Mouse (Mus musculus) heart, postnatal 0 days (tissue): ENCODE results near the gene Plod1. TPM values are rescaled to one million over a fixed set of nuclear protein-coding genes. Genes with fewer than 3 reads are reported as not detected.

Experiments used
- ATAC-seq: fragments of 200-750 bp; cut with Nextera tagmentation; 2 replicates; pipeline ENCODE4 v1.8.0; 2017; ENCODE audit warnings: low read depth, moderate number of reproducible peaks, moderate library complexity; ENCODE audit not compliant: insufficient read depth
- DNase-seq: peaks from one replicate; pipeline ENCODE4 v3.0.0-alpha.2; 2016; ENCODE audit warnings: low spot score
- H3K27ac ChIP-seq: fragments of 300-500 bp; sonication (generic); 2 replicates; pipeline ENCODE4 v1.5.1; 2014; ENCODE audit warnings: low read depth, mild to moderate bottlenecking
- H3K27me3 ChIP-seq: fragments of 300-500 bp; sonication (generic); 2 replicates; pipeline ENCODE4 v1.6.1; 2014; ENCODE audit warnings: low read length, mixed read lengths; ENCODE audit not compliant: control insufficient read depth, insufficient read depth
- H3K36me3 ChIP-seq: fragments of 300-500 bp; sonication (generic); replicated peaks from 2 replicates; pipeline ENCODE4 v1.6.1; 2014; ENCODE audit warnings: low read length, mixed read lengths; ENCODE audit not compliant: control insufficient read depth, insufficient read depth
- H3K4me1 ChIP-seq: fragments of 300-500 bp; sonication (generic); 2 replicates; pipeline ENCODE4 v1.6.1; 2014; ENCODE audit warnings: antibody characterized with exemption; ENCODE audit not compliant: control insufficient read depth, insufficient read depth
- H3K4me2 ChIP-seq: fragments of 300-500 bp; sonication (generic); 2 replicates; pipeline ENCODE4 v1.6.1; 2014; ENCODE audit warnings: low read depth, mild to moderate bottlenecking, low read length, moderate library complexity
- H3K4me3 ChIP-seq: fragments of 300-500 bp; sonication (generic); 2 replicates; pipeline ENCODE4 v1.5.1; 2014; ENCODE audit warnings: low read depth, low read length
- H3K9ac ChIP-seq: fragments of 300-500 bp; sonication (generic); replicated peaks from 2 replicates; pipeline ENCODE4 v1.6.1; 2014; ENCODE audit warnings: low read depth, low read length, mixed read lengths
- H3K9me3 ChIP-seq: fragments of 300-500 bp; sonication (generic); replicated peaks from 2 replicates; pipeline ENCODE4 v1.6.1; 2016; ENCODE audit warnings: low read length; ENCODE audit not compliant: control insufficient read depth
- CTCF ChIP-seq: IDR thresholded peaks from 2 replicates; pipeline ENCODE4 v1.5.1; 2016; ENCODE audit warnings: antibody characterized with exemption, control low read depth, low read depth
- EP300 ChIP-seq: IDR thresholded peaks from 2 replicates; pipeline ENCODE4 v1.6.1; 2016; ENCODE audit warnings: antibody characterized with exemption, low read depth
- WGBS: fragments of 180-500 bp; shearing (Covaris S2); extraction: QIAGEN DNeasy Blood & Tissue Kit; methylation state at CpG from one replicate; pipeline ENCODE4 v1.1.7; 2014; 5-methylcytosine and 5-hydroxymethylcytosine counted together
- polyA plus RNA-seq: library from polyadenylated mRNA; unstranded; fragments of >200 nt; fragmentation: Nextera tagmentation; extraction: Ambion mirVana; gene quantifications from 2 replicates; pipeline ENCODE4 v1.2.1, GENCODE M21; 2015
- total RNA-seq: library from RNA; depleted of rRNA; stranded (reverse); fragments of >200 nt; gene quantifications from 2 replicates; pipeline ENCODE4 v1.2.3, GENCODE M21; 2014; ENCODE audit warnings: low replicate concordance; rRNA removed

Plod1 gene
- total RNA-seq (84.0 and 107 TPM in 2 replicates), polyA plus RNA-seq (48.9 and 55.6 TPM in 2 replicates)

- Histone ChIP-seq H3K4me2 (peak within 1 kb of the TSS; percentile 94), H3K27me3 (no peaks in the 10 kb centered on the region), H3K9me3 (no peaks in the 10 kb centered on the region), H3K27ac (peak within 1 kb of the TSS; percentile 76), H3K9ac (peak within 1 kb of the TSS; percentile 88), H3K4me3 (peak within 1 kb of the TSS; percentile 87), H3K36me3 (peaks cover 9% of the 10 kb centered on the region), H3K4me1 (peaks cover 68% of the 10 kb centered on the region)
- peak; percentile 86 for DNase-seq
- under 1% methylated on average over 50 of the region's 51 CpGs for WGBS
- ATAC-seq: peak; percentile 75
- no peak for TF ChIP-seq EP300
- TF ChIP-seq CTCF: no peak
These were observed at the start of gene Plod1 for GRCm38 (mm10) chr4:147936331-147936954. Gene Plod1, minus strand, starts transcription at chr4:147936767.

GRCm38 (mm10) chr4:147985205-147986132 is 48.9 kb upstream of the Plod1 start, which contains the start of gene Nppb:
Gene Nppb, plus strand, starts transcription at chr4:147985788.
- Histone ChIP-seq H3K4me3 (peak within 1 kb of the TSS; percentile 61), H3K4me2 (peak within 1 kb of the TSS; percentile 64), H3K36me3 (no peaks in the 10 kb centered on the region), H3K9me3 (no peaks in the 10 kb centered on the region), H3K27me3 (no peaks in the 10 kb centered on the region), H3K4me1 (no peaks in the 10 kb centered on the region), H3K9ac (peak within 1 kb of the TSS; percentile 76), H3K27ac (peak within 1 kb of the TSS; percentile 94)
- ATAC-seq (peak; percentile 91), DNase-seq (peak; percentile 91)
- TF ChIP-seq CTCF (no peak), EP300 (peak; percentile 76)
- 7% methylated on average over 20 of the region's 20 CpGs for WGBS

GRCm38 (mm10) chr4:147979441-147979860 is 42.9 kb upstream of the Plod1 start:
- 0 out of 2 replicates have a peak, but pooled peaks cover 3% of the 10 kb centered on the region for H3K9me3 ChIP-seq
- H3K27ac ChIP-seq: peak overlapping the region; percentile 83
- ATAC-seq (peak; percentile 94), DNase-seq (peak; percentile 89)
- WGBS: 28% methylated on average over 7 of the region's 7 CpGs
- H3K4me2 ChIP-seq: no peak overlapping the region
- H3K4me3 ChIP-seq: no peak overlapping the region
- H3K36me3 ChIP-seq: no peaks in the 10 kb centered on the region
- TF ChIP-seq EP300: peak; percentile 98
- no peak for TF ChIP-seq CTCF
- H3K27me3 ChIP-seq: no peaks in the 10 kb centered on the region
- no peak overlapping the region for H3K9ac ChIP-seq
- H3K4me1 ChIP-seq: peaks cover 7% of the 10 kb centered on the region

DNA sequence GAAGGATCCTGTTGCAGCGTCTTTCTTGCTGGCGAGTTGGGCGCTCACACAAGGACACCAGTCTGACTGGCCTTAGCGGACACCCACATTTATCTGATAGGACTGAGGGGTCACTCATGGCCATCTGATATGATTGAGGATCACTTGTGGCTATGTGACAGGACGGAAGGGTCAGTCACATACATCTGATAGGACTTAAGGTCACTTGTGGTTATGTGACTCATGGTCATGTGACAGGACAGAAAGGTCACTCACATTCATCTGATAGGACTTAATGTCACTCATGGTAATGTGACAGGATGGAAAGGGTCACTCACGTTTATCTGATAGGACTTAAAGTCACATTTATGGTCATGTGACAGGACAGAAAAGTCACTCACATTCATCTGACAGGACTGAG is 41.8 kb upstream of the Plod1 start:
- Histone ChIP-seq H3K27me3 (no peaks in the 10 kb centered on the region), H3K9me3 (0 out of 2 replicates have a peak, but pooled peaks cover 3% of the 10 kb centered on the region), H3K36me3 (no peaks in the 10 kb centered on the region), H3K4me1 (peaks cover 7% of the 10 kb centered on the region), H3K4me3 (no peak overlapping the region), H3K4me2 (no peak overlapping the region), H3K27ac (peak overlapping the region; percentile 83; the same call in 1 of the 2 replicates), H3K9ac (no peak overlapping the region)
- DNase-seq (no peak), ATAC-seq (no peak)
- 87% methylated on average over 6 of the region's 6 CpGs for WGBS
- TF ChIP-seq CTCF (no peak), EP300 (no peak)

GRCm38 (mm10) chr4:147977726-147978125 is 41.2 kb upstream of the Plod1 start:
- 76% methylated on average over 4 of the region's 4 CpGs for WGBS
- Histone ChIP-seq H3K9me3 (0 out of 2 replicates have a peak, but pooled peaks cover 3% of the 10 kb centered on the region), H3K9ac (no peak overlapping the region), H3K27me3 (no peaks in the 10 kb centered on the region), H3K4me1 (peaks cover 7% of the 10 kb centered on the region), H3K4me2 (no peak overlapping the region), H3K36me3 (no peaks in the 10 kb centered on the region), H3K27ac (no peak overlapping the region), H3K4me3 (no peak overlapping the region)
- TF ChIP-seq EP300: no peak
- TF ChIP-seq CTCF: no peak
- ATAC-seq: no peak
- no peak for DNase-seq
